Mouse (Mus musculus) lung, embryonic 16.5 days (tissue): ENCODE results near the gene Serpina7. TPM values are rescaled to one million over a fixed set of nuclear protein-coding genes. Genes with fewer than 3 reads are reported as not detected.

ENCODE experiments used
- ATAC-seq: fragments of 200-750 bp; cut with Nextera tagmentation; 2 replicates; pipeline ENCODE4 v1.8.0; 2017; ENCODE audit warnings: low read depth, mild to moderate bottlenecking, moderate library complexity
- H3K27ac ChIP-seq: fragments of 300-500 bp; sonication (generic); 2 replicates; pipeline ENCODE4 v1.5.1; 2014; ENCODE audit warnings: mild to moderate bottlenecking, control low read depth, low read length
- H3K27me3 ChIP-seq: fragments of 300-500 bp; sonication (generic); 2 replicates; pipeline ENCODE4 v1.6.1; 2014; ENCODE audit warnings: low read depth, low read length, mixed read lengths; ENCODE audit not compliant: control insufficient read depth, insufficient read depth
- H3K36me3 ChIP-seq: fragments of 300-500 bp; sonication (generic); 2 replicates; pipeline ENCODE4 v1.6.1; 2014; ENCODE audit warnings: low read length; ENCODE audit not compliant: control insufficient read depth, insufficient read depth
- H3K4me1 ChIP-seq: fragments of 300-500 bp; sonication (generic); replicated peaks from 2 replicates; pipeline ENCODE4 v1.6.1; 2014; ENCODE audit warnings: low read length, mixed read lengths; ENCODE audit not compliant: control insufficient read depth, insufficient read depth
- H3K4me2 ChIP-seq: fragments of 300-500 bp; sonication (generic); 2 replicates; pipeline ENCODE4 v1.6.1; 2014; ENCODE audit warnings: low read depth, low read length, control low read depth
- H3K4me3 ChIP-seq: fragments of 300-500 bp; sonication (generic); 2 replicates; pipeline ENCODE4 v1.5.1; 2014; ENCODE audit warnings: mild to moderate bottlenecking, low read length, control low read depth
- H3K9ac ChIP-seq: fragments of 300-500 bp; sonication (generic); 2 replicates; pipeline ENCODE4 v1.6.1; 2014; ENCODE audit warnings: low read length, control low read depth
- H3K9me3 ChIP-seq: fragments of 300-500 bp; sonication (generic); 2 replicates; pipeline ENCODE4 v1.6.1; 2016; ENCODE audit warnings: low read length; ENCODE audit not compliant: control insufficient read depth
- WGBS: fragments of 180-500 bp; shearing (Covaris S2); extraction: QIAGEN DNeasy Blood & Tissue Kit; methylation state at CpG from one replicate; pipeline ENCODE4 v1.1.7; 2014; 5-methylcytosine and 5-hydroxymethylcytosine counted together
- polyA plus RNA-seq: library from polyadenylated mRNA; unstranded; fragments of >200 nt; fragmentation: Nextera tagmentation; extraction: Ambion mirVana; gene quantifications from 2 replicates; pipeline ENCODE4 v1.2.1, GENCODE M21; 2015

Gene Serpina7
- 0.23 and 0.25 TPM in 2 replicates for polyA plus RNA-seq

GRCm38 (mm10) chrX:139085077-139085476, at the start of gene Serpina7:
Serpina7 (minus strand) TSS chrX:139085236.
- no peak within 1 kb of the TSS for H3K9ac ChIP-seq
- no peaks in the 10 kb centered on the region for H3K4me1 ChIP-seq
- H3K27ac ChIP-seq = no peak within 1 kb of the TSS
- no peak for ATAC-seq
- no peak within 1 kb of the TSS for H3K4me3 ChIP-seq
- no peak within 1 kb of the TSS for H3K4me2 ChIP-seq
- H3K9me3 ChIP-seq = no peaks in the 10 kb centered on the region
- no peaks in the 10 kb centered on the region for H3K27me3 ChIP-seq
- H3K36me3 ChIP-seq = no peaks in the 10 kb centered on the region

GRCm38 (mm10) chrX:139134031-139134430, 49.0 kb upstream of the Serpina7 start:
- Histone ChIP-seq H3K27ac (no peak overlapping the region), H3K9me3 (no peaks in the 10 kb centered on the region), H3K36me3 (no peaks in the 10 kb centered on the region), H3K9ac (no peak overlapping the region), H3K4me3 (no peak overlapping the region), H3K4me1 (no peaks in the 10 kb centered on the region), H3K4me2 (no peak overlapping the region), H3K27me3 (no peaks in the 10 kb centered on the region)
- ATAC-seq = peak; percentile 66
- 59% methylated on average over 4 of the region's 4 CpGs for WGBS

GRCm38 (mm10) chrX:139097197-139097596, 12.2 kb upstream of the Serpina7 start:
- Histone ChIP-seq H3K27ac (no peak overlapping the region), H3K27me3 (no peaks in the 10 kb centered on the region), H3K9ac (no peak overlapping the region), H3K4me1 (no peaks in the 10 kb centered on the region), H3K4me2 (no peak overlapping the region), H3K9me3 (no peaks in the 10 kb centered on the region), H3K4me3 (no peak overlapping the region), H3K36me3 (no peaks in the 10 kb centered on the region)
- no peak for ATAC-seq
- 36% methylated on average over 1 of the region's 1 CpGs for WGBS

- no peaks in the 10 kb centered on the region for H3K36me3 ChIP-seq
Observed at GRCm38 (mm10) chrX:139085943-139086342, 907 bp upstream of the Serpina7 start, which contains the start of gene 4930513O06Rik. 4930513O06Rik (plus strand) TSS chrX:139086243.

GRCm38 (mm10) chrX:139078493-139078892, 6.5 kb downstream of the Serpina7 start:
- no peak for ATAC-seq
- Histone ChIP-seq H3K27me3 (no peaks in the 10 kb centered on the region), H3K9me3 (no peaks in the 10 kb centered on the region), H3K4me3 (no peak overlapping the region), H3K9ac (no peak overlapping the region), H3K36me3 (no peaks in the 10 kb centered on the region), H3K4me2 (no peak overlapping the region), H3K27ac (no peak overlapping the region), H3K4me1 (no peaks in the 10 kb centered on the region)
- WGBS = 84% methylated on average over 2 of the region's 2 CpGs

More at GRCm38 (mm10) chrX:139085943-139086342, 907 bp upstream of the Serpina7 start, which contains the start of gene 4930513O06Rik:
- no peaks in the 10 kb centered on the region for H3K27me3 ChIP-seq
- 89% methylated on average over 1 of the region's 1 CpGs for WGBS
- no peak for ATAC-seq
- H3K4me1 ChIP-seq = no peaks in the 10 kb centered on the region
- H3K9ac ChIP-seq = no peak within 1 kb of the TSS
- no peak within 1 kb of the TSS for H3K4me2 ChIP-seq
- no peak within 1 kb of the TSS for H3K27ac ChIP-seq
- no peaks in the 10 kb centered on the region for H3K9me3 ChIP-seq
- H3K4me3 ChIP-seq = no peak within 1 kb of the TSS

- no peaks in the 10 kb centered on the region for H3K9me3 ChIP-seq
- 60% methylated on average over 5 of the region's 5 CpGs for WGBS
- H3K4me2 ChIP-seq = no peak overlapping the region
- no peak overlapping the region for H3K4me3 ChIP-seq
- H3K4me1 ChIP-seq = no peaks in the 10 kb centered on the region
- no peaks in the 10 kb centered on the region for H3K27me3 ChIP-seq
- no peaks in the 10 kb centered on the region for H3K36me3 ChIP-seq
- peak; percentile 60 for ATAC-seq
- no peak overlapping the region for H3K27ac ChIP-seq
- no peak overlapping the region for H3K9ac ChIP-seq
Observed at GRCm38 (mm10) chrX:139064078-139064477, 21.0 kb downstream of the Serpina7 start.

GRCm38 (mm10) chrX:139053149-139053548, 31.9 kb downstream of the Serpina7 start:
- Histone ChIP-seq H3K9me3 (no peaks in the 10 kb centered on the region), H3K9ac (no peak overlapping the region), H3K36me3 (no peaks in the 10 kb centered on the region), H3K27ac (no peak overlapping the region), H3K4me1 (no peaks in the 10 kb centered on the region), H3K27me3 (no peaks in the 10 kb centered on the region), H3K4me3 (no peak overlapping the region), H3K4me2 (no peak overlapping the region)
- 72% methylated on average over 1 of the region's 1 CpGs for WGBS
- ATAC-seq = no peak

- Histone ChIP-seq H3K27me3 (no peaks in the 10 kb centered on the region), H3K9ac (no peak overlapping the region), H3K36me3 (no peaks in the 10 kb centered on the region), H3K27ac (no peak overlapping the region), H3K4me3 (no peak overlapping the region), H3K4me2 (no peak overlapping the region), H3K9me3 (no peaks in the 10 kb centered on the region), H3K4me1 (no peaks in the 10 kb centered on the region)
- peak; percentile 93 for ATAC-seq
- 41% methylated on average over 1 of the region's 1 CpGs for WGBS
Observed at GRCm38 (mm10) chrX:139051976-139052375, 33.1 kb downstream of the Serpina7 start.

- no peaks in the 10 kb centered on the region for H3K27me3 ChIP-seq
- no peak overlapping the region for H3K4me3 ChIP-seq
- H3K36me3 ChIP-seq = no peaks in the 10 kb centered on the region
- WGBS = 72% methylated on average over 1 of the region's 1 CpGs
- no peak overlapping the region for H3K4me2 ChIP-seq
- H3K9me3 ChIP-seq = no peaks in the 10 kb centered on the region
- H3K27ac ChIP-seq = no peak overlapping the region
- H3K9ac ChIP-seq = no peak overlapping the region
- H3K4me1 ChIP-seq = no peaks in the 10 kb centered on the region
- ATAC-seq = no peak
Observed at GRCm38 (mm10) chrX:139041148-139041547, 43.9 kb downstream of the Serpina7 start.

- no peaks in the 10 kb centered on the region for H3K4me1 ChIP-seq
- no peaks in the 10 kb centered on the region for H3K36me3 ChIP-seq
- no peak overlapping the region for H3K9ac ChIP-seq
- no peaks in the 10 kb centered on the region for H3K27me3 ChIP-seq
- WGBS = 41% methylated on average over 2 of the region's 2 CpGs
- H3K4me2 ChIP-seq = no peak overlapping the region
- no peak for ATAC-seq
- H3K4me3 ChIP-seq = no peak overlapping the region
- no peak overlapping the region for H3K27ac ChIP-seq
- no peaks in the 10 kb centered on the region for H3K9me3 ChIP-seq
Observed at GRCm38 (mm10) chrX:139039314-139039713, 45.7 kb downstream of the Serpina7 start.
